Mouse (Mus musculus): ENCODE data around the gene Irs2.

Irs2 gene

GRCm38 (mm10) chr8:11009431-11010071 lies 1.3 kb upstream of the Irs2 start:
- DNase-seq (ENCODE audit: low spot score), result peak; percentile 94

- DNase-seq (ENCODE audit: low spot score), result peak; percentile 99
These were observed 673 bp upstream of the Irs2 start for GRCm38 (mm10) chr8:11008842-11009420.

GRCm38 (mm10) chr8:11007581-11008378 lies 478 bp downstream of the Irs2 start:
- DNase-seq (ENCODE audit: low spot score), result peak; percentile 77

- DNase-seq (ENCODE audit: low spot score), result peak; percentile 91
These were observed 1.2 kb downstream of the Irs2 start for GRCm38 (mm10) chr8:11007001-11007580.

- no peak for DNase-seq (ENCODE audit: low spot score)
These were observed 2.0 kb downstream of the Irs2 start for GRCm38 (mm10) chr8:11006276-11006630.

GRCm38 (mm10) chr8:11005460-11006275 lies 2.6 kb downstream of the Irs2 start:
- DNase-seq (ENCODE audit: low spot score), result peak; percentile 77

GRCm38 (mm10) chr8:11004781-11005459 lies 3.3 kb downstream of the Irs2 start:
- no peak for DNase-seq (ENCODE audit: low spot score)

- DNase-seq (ENCODE audit: low spot score), result no peak
These were observed 4.3 kb downstream of the Irs2 start for GRCm38 (mm10) chr8:11003917-11004470.

GRCm38 (mm10) chr8:11003253-11003652 lies 5.0 kb downstream of the Irs2 start:
- no peak for DNase-seq (ENCODE audit: low spot score)

GRCm38 (mm10) chr8:11002816-11003215 lies 5.4 kb downstream of the Irs2 start:
- no peak for DNase-seq (ENCODE audit: low spot score)

- DNase-seq (ENCODE audit: low spot score), result peak; percentile 53
These were observed 7.2 kb downstream of the Irs2 start for GRCm38 (mm10) chr8:11001062-11001549.

- DNase-seq (ENCODE audit: low spot score), result peak; percentile 64
These were observed 8.7 kb downstream of the Irs2 start for GRCm38 (mm10) chr8:10999538-10999937.

GRCm38 (mm10) chr8:10996247-10996646 lies 12.0 kb downstream of the Irs2 start:
- no peak for DNase-seq (ENCODE audit: low spot score)

- no peak for DNase-seq (ENCODE audit: low spot score)
These were observed 12.5 kb downstream of the Irs2 start for GRCm38 (mm10) chr8:10995756-10996155.

- DNase-seq (ENCODE audit: low spot score), result no peak
These were observed 13.8 kb downstream of the Irs2 start for GRCm38 (mm10) chr8:10994390-10994954.

GRCm38 (mm10) chr8:10993582-10994216 lies 14.6 kb downstream of the Irs2 start:
- no peak for DNase-seq (ENCODE audit: low spot score)

- no peak for DNase-seq (ENCODE audit: low spot score)
These were observed 16.2 kb downstream of the Irs2 start for GRCm38 (mm10) chr8:10992081-10992480.

- no peak for DNase-seq (ENCODE audit: low spot score)
These were observed 16.9 kb downstream of the Irs2 start for GRCm38 (mm10) chr8:10991323-10991722.

GRCm38 (mm10) chr8:10990421-10991110 lies 17.7 kb downstream of the Irs2 start:
- DNase-seq (ENCODE audit: low spot score), result no peak

Data from MN1 (cell line).